ENCODE assay signal across 9 mouse cellular contexts in the genomic region with DNA sequence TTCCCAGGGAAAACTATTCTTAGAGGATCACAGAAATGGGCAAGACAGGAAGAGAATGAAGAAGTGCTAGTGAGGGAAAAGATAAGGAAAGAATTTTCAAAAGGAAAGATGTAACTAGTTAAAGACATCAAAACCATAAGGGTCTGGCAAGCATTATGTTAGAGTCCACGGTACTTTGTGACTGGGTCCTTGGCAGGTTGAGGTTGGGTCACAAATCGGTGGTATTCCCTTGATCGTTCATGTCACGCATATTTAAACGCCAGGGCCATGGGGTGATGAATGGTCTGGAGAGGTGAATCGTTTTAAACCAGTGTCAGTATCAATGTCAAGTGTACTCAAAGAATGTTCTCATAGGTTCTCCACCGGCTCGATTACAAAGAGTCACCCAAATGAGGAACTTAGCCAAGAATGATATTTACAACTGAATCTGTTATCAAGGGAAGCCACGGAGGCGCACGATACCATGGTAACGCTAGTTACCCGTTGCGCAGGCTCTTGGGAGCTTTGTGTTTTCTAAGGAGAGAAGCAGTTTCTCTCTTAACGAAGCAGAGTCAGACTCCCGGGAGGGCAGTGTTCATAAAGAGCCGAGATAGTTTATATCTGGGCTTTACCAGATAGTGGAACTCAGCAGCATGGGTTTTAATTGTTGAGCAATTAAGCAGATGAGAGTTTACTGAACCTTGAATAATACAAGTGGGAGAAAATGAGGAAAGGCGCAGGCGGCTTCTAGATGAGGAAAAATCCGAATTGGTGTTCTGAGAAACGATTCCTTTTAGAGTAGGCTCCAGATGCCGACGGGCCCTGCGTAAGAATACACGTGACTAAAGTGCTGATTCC.
DNase-seq lines count a peak whose midpoint lies in the region; ATAC-seq lines count a peak whose summit lies in the region.
"Had no signal": no experiment of that assay in that cellular context is flagged by ENCODE, and none has a peak within 500 bp of the region (broad histone marks: within the 10 kb centered on the region; RNA-seq: fewer than 3 reads in every experiment).

No protein-coding gene starts in this region.

- DNase-seq in hindbrain, embryonic 11.5 days (ENCODE audit: low spot score): no peak
- peak; percentile 24 to 26 for DNase-seq in layer of hippocampus, postnatal 25 days (ENCODE audit: extremely low spot score in 1 of 2, low spot score in 1 of 2)
- DNase-seq in cerebellum, adult 9-10 months: no peak
- no peak for DNase-seq in spleen, adult 12 weeks (ENCODE audit: low spot score)
- no peak for DNase-seq in urinary bladder, postnatal 25 days (ENCODE audit: low spot score)

- no peak overlapping the region for H3K4me3 ChIP-seq in hindbrain, embryonic 13.5 days
- H3K4me3 ChIP-seq in hindbrain, embryonic 11.5 days (ENCODE audit: low read depth, low read length): no peak overlapping the region
- H3K4me3 ChIP-seq in forebrain, embryonic 12.5 days (replicated peaks): no peak overlapping the region
- H3K4me3 ChIP-seq in neural tube, embryonic 14.5 days (ENCODE audit: low read depth, low read length): peak overlapping the region; percentile 4; the same call in 1 of the 2 replicates
- H3K4me3 ChIP-seq: limb, embryonic 12.5 days had no signal

- peak overlapping the region; percentile 26 for H3K4me2 ChIP-seq in hindbrain, embryonic 13.5 days
- no peak overlapping the region for H3K4me2 ChIP-seq in hindbrain, embryonic 11.5 days (replicated peaks; ENCODE audit: low read depth, low read length)
- H3K4me2 ChIP-seq in forebrain, embryonic 12.5 days: peak overlapping the region; percentile 31
- H3K4me2 ChIP-seq in neural tube, embryonic 14.5 days (ENCODE audit: low read depth, low read length): peak overlapping the region; percentile 32
- H3K4me2 ChIP-seq: limb, embryonic 12.5 days had no signal

- peak overlapping the region; percentile 55; the same call in 1 of the 2 replicates for H3K27ac ChIP-seq in hindbrain, embryonic 13.5 days
- no peak overlapping the region for H3K27ac ChIP-seq in hindbrain, embryonic 11.5 days (ENCODE audit: low read depth, low read length)
- H3K27ac ChIP-seq in forebrain, embryonic 12.5 days: no peak overlapping the region
- H3K27ac ChIP-seq in neural tube, embryonic 14.5 days (ENCODE audit: low read depth, low read length): no peak overlapping the region; the same call in 1 of the 2 replicates
- H3K27ac ChIP-seq: limb, embryonic 12.5 days had no signal

- no peaks in the 10 kb centered on the region for H3K9me3 ChIP-seq in hindbrain, embryonic 13.5 days
- no peaks in the 10 kb centered on the region for H3K9me3 ChIP-seq in hindbrain, embryonic 11.5 days (ENCODE audit: control insufficient read depth, low read length)
- no peaks in the 10 kb centered on the region for H3K9me3 ChIP-seq in forebrain, embryonic 12.5 days
- H3K9me3 ChIP-seq in neural tube, embryonic 14.5 days (ENCODE audit: control insufficient read depth, low read length): no peaks in the 10 kb centered on the region
- H3K9me3 ChIP-seq: limb, embryonic 12.5 days had no signal

- peaks cover 13% of the 10 kb centered on the region for H3K4me1 ChIP-seq in hindbrain, embryonic 13.5 days (replicated peaks)
- H3K4me1 ChIP-seq in hindbrain, embryonic 11.5 days (replicated peaks; ENCODE audit: control insufficient read depth, insufficient read depth, low read length): no peaks in the 10 kb centered on the region
- H3K4me1 ChIP-seq in forebrain, embryonic 12.5 days: no peaks in the 10 kb centered on the region; the same call in 1 of the 2 replicates
- peaks cover 9% of the 10 kb centered on the region; the same call in 1 of the 2 replicates for H3K4me1 ChIP-seq in neural tube, embryonic 14.5 days (ENCODE audit: control insufficient read depth, insufficient read depth, low read length)

- WGBS in hindbrain, embryonic 13.5 days: 59% methylated on average over 25 of the region's 25 CpGs
- 76% methylated on average over 25 of the region's 25 CpGs for WGBS in hindbrain, embryonic 11.5 days
- 48% methylated on average over 25 of the region's 25 CpGs for WGBS in forebrain, embryonic 12.5 days
- WGBS in neural tube, embryonic 14.5 days: 31% methylated on average over 25 of the region's 25 CpGs

- H3K27me3 ChIP-seq in hindbrain, embryonic 13.5 days: no peaks in the 10 kb centered on the region
- H3K27me3 ChIP-seq in hindbrain, embryonic 11.5 days (ENCODE audit: control insufficient read depth, insufficient read depth, low read length): no peaks in the 10 kb centered on the region
- H3K27me3 ChIP-seq in forebrain, embryonic 12.5 days: no peaks in the 10 kb centered on the region
- H3K27me3 ChIP-seq in neural tube, embryonic 14.5 days (ENCODE audit: control insufficient read depth, insufficient read depth, low read length): no peaks in the 10 kb centered on the region
- H3K27me3 ChIP-seq: limb, embryonic 12.5 days had no signal

- no peak overlapping the region for H3K9ac ChIP-seq in hindbrain, embryonic 13.5 days
- no peak overlapping the region for H3K9ac ChIP-seq in hindbrain, embryonic 11.5 days (ENCODE audit: low read depth, low read length)
- H3K9ac ChIP-seq in forebrain, embryonic 12.5 days: no peak overlapping the region
- 0 out of 2 replicates have a peak overlapping the region, but pooled peaks have one; percentile 16 for H3K9ac ChIP-seq in neural tube, embryonic 14.5 days (replicated peaks; ENCODE audit: low read depth, low read length)
- H3K9ac ChIP-seq: limb, embryonic 12.5 days had no signal

- peak; percentile 81 for ATAC-seq in hindbrain, embryonic 13.5 days (ENCODE audit: low FRiP score)
- no peak for ATAC-seq in hindbrain, embryonic 11.5 days (ENCODE audit: low FRiP score)
- peak; percentile 51; the same call in 1 of the 2 replicates for ATAC-seq in forebrain, embryonic 12.5 days (ENCODE audit: low FRiP score)
- ATAC-seq in neural tube, embryonic 14.5 days (ENCODE audit: low read depth): peak; percentile 92

- no peaks in the 10 kb centered on the region for H3K36me3 ChIP-seq in hindbrain, embryonic 13.5 days
- H3K36me3 ChIP-seq in hindbrain, embryonic 11.5 days (ENCODE audit: control insufficient read depth, insufficient read depth, low read length): no peaks in the 10 kb centered on the region
- H3K36me3 ChIP-seq in forebrain, embryonic 12.5 days (replicated peaks): no peaks in the 10 kb centered on the region
- H3K36me3 ChIP-seq in neural tube, embryonic 14.5 days (ENCODE audit: control insufficient read depth, insufficient read depth, low read length): no peaks in the 10 kb centered on the region
- H3K36me3 ChIP-seq: limb, embryonic 12.5 days had no signal

Comparison
In these comparisons a context has a peak if more than half of its experiments do, and no peak if none do; other contexts are left out.
1. DNase-seq: peak in layer of hippocampus, postnatal 25 days (2 of 2); none in hindbrain, embryonic 11.5 days (single experiment), cerebellum, adult 9-10 months (single experiment), spleen, adult 12 weeks (single experiment) and urinary bladder, postnatal 25 days (single experiment).